13 mouse cellular contexts compared by ENCODE assay signal in genomic region chr17:86250406-86250905, GRCm38 (mm10).
DNase-seq lines count a peak whose midpoint lies in the region; ATAC-seq lines count a peak whose summit lies in the region.
"Had no signal": no experiment of that assay in that cellular context is flagged by ENCODE, and none has a peak within 500 bp of the region (broad histone marks: within the 10 kb centered on the region; RNA-seq: fewer than 3 reads in every experiment).

No protein-coding gene starts in this region.

- peak overlapping the region; percentile 70 for H3K27ac ChIP-seq in hindbrain, embryonic 15.5 days (replicated peaks)
- no peak overlapping the region for H3K27ac ChIP-seq in hindbrain, embryonic 10.5 days
- H3K27ac ChIP-seq in embryonic facial prominence, embryonic 15.5 days (replicated peaks) = peak overlapping the region; percentile 65
- H3K27ac ChIP-seq: kidney, postnatal 0 days; midbrain, embryonic 12.5 days; stomach, postnatal 0 days had no signal

- H3K9ac ChIP-seq in hindbrain, embryonic 15.5 days = no peak overlapping the region
- H3K9ac ChIP-seq in embryonic facial prominence, embryonic 15.5 days = no peak overlapping the region
- H3K9ac ChIP-seq: midbrain, embryonic 12.5 days had no signal

- ATAC-seq in hindbrain, embryonic 15.5 days (ENCODE audit: low FRiP score, low read depth) = peak; percentile 16; the same call in 1 of the 2 replicates
- ATAC-seq in embryonic facial prominence, embryonic 15.5 days (ENCODE audit: insufficient number of reproducible peaks, low FRiP score, low TSS enrichment, low read depth) = no peak
- ATAC-seq: lung, postnatal 0 days had no signal

- H3K9me3 ChIP-seq in hindbrain, embryonic 15.5 days = no peaks in the 10 kb centered on the region
- peaks cover 10% of the 10 kb centered on the region; the same call in 1 of the 2 replicates for H3K9me3 ChIP-seq in hindbrain, embryonic 10.5 days
- H3K9me3 ChIP-seq in embryonic facial prominence, embryonic 15.5 days (replicated peaks) = no peaks in the 10 kb centered on the region
- H3K9me3 ChIP-seq: midbrain, embryonic 12.5 days had no signal

- no peak overlapping the region for H3K4me3 ChIP-seq in hindbrain, embryonic 15.5 days
- H3K4me3 ChIP-seq in hindbrain, embryonic 10.5 days = no peak overlapping the region
- no peak overlapping the region for H3K4me3 ChIP-seq in embryonic facial prominence, embryonic 15.5 days (replicated peaks)
- H3K4me3 ChIP-seq: midbrain, embryonic 12.5 days had no signal

- H3K36me3 ChIP-seq in hindbrain, embryonic 15.5 days = no peaks in the 10 kb centered on the region
- peaks cover 5% of the 10 kb centered on the region; the same call in 1 of the 2 replicates for H3K36me3 ChIP-seq in hindbrain, embryonic 10.5 days
- no peaks in the 10 kb centered on the region for H3K36me3 ChIP-seq in embryonic facial prominence, embryonic 15.5 days
- H3K36me3 ChIP-seq: midbrain, embryonic 12.5 days had no signal

- no peaks in the 10 kb centered on the region for H3K27me3 ChIP-seq in hindbrain, embryonic 15.5 days
- H3K27me3 ChIP-seq in hindbrain, embryonic 10.5 days (ENCODE audit: insufficient read depth, poor library complexity, severe bottlenecking) = no peaks in the 10 kb centered on the region
- H3K27me3 ChIP-seq in embryonic facial prominence, embryonic 15.5 days = no peaks in the 10 kb centered on the region
- H3K27me3 ChIP-seq: midbrain, embryonic 12.5 days had no signal

- no peak for DNase-seq in hindbrain, embryonic 10.5 days (ENCODE audit: low spot score)
- peak; percentile 48 to 60 for DNase-seq in right cerebral cortex, postnatal 36 days (ENCODE audit: low spot score in 2 of 2)
- no peak for DNase-seq in right cerebral cortex, postnatal 14 days
- DNase-seq in telencephalon, adult 2 months (ENCODE audit: low read depth, low spot score) = peak; percentile 64
- no peak for DNase-seq in lung, postnatal 36 days
- DNase-seq in lung, postnatal 10 days = no peak

- WGBS in hindbrain, embryonic 15.5 days = 72% methylated on average over 7 of the region's 7 CpGs
- WGBS in hindbrain, embryonic 10.5 days = 88% methylated on average over 7 of the region's 7 CpGs
- WGBS in embryonic facial prominence, embryonic 15.5 days = 63% methylated on average over 7 of the region's 7 CpGs

- peaks cover 36% of the 10 kb centered on the region for H3K4me1 ChIP-seq in hindbrain, embryonic 15.5 days (replicated peaks)
- H3K4me1 ChIP-seq in hindbrain, embryonic 10.5 days (replicated peaks) = peaks cover 10% of the 10 kb centered on the region; the same call in 1 of the 2 replicates
- peaks cover 54% of the 10 kb centered on the region for H3K4me1 ChIP-seq in embryonic facial prominence, embryonic 15.5 days
- H3K4me1 ChIP-seq: midbrain, embryonic 12.5 days had no signal

- H3K4me2 ChIP-seq in hindbrain, embryonic 15.5 days = no peak overlapping the region
- no peak overlapping the region for H3K4me2 ChIP-seq in embryonic facial prominence, embryonic 15.5 days (replicated peaks)
- H3K4me2 ChIP-seq: heart, embryonic 11.5 days; midbrain, embryonic 12.5 days had no signal

Comparison
In these comparisons a context has a peak if more than half of its experiments do, and no peak if none do; other contexts are left out.
1. DNase-seq: peak in right cerebral cortex, postnatal 36 days (2 of 2) and telencephalon, adult 2 months (single experiment); none in hindbrain, embryonic 10.5 days (single experiment), right cerebral cortex, postnatal 14 days (single experiment), lung, postnatal 36 days (single experiment) and lung, postnatal 10 days (single experiment).